Mouse (Mus musculus) spleen, postnatal 14 days (tissue): Measurements from ENCODE around the gene Pdlim4.
A peak's percentile ranks its signal among the peaks of the same experiment; 100 is the strongest.

Experiments used
- DNase-seq, 2 experiments: peaks; one replicate each; pipeline ENCODE4 v3.0.0; 2021 to 2022; ENCODE audit warnings: low spot score in 2 of 2

Pdlim4 gene

GRCm38 (mm10) chr11:54091726-54092125 lies 22.9 kb upstream of the Pdlim4 start:
- peak in 1 of 2 experiments; percentile 6 for DNase-seq

- DNase-seq = no peak
Measured at GRCm38 (mm10) chr11:54090091-54090879, 21.5 kb upstream of the Pdlim4 start.

- peak; percentile 51 to 74 for DNase-seq
Measured at GRCm38 (mm10) chr11:54088947-54089317, 20.1 kb upstream of the Pdlim4 start.

- no peak for DNase-seq
Measured at GRCm38 (mm10) chr11:54088253-54088946, 19.6 kb upstream of the Pdlim4 start.

GRCm38 (mm10) chr11:54085816-54086215 lies 17.0 kb upstream of the Pdlim4 start:
- DNase-seq = no peak

- no peak for DNase-seq
Measured at GRCm38 (mm10) chr11:54084976-54085375, 16.2 kb upstream of the Pdlim4 start.

GRCm38 (mm10) chr11:54082725-54083124 lies 13.9 kb upstream of the Pdlim4 start:
- DNase-seq = no peak

GRCm38 (mm10) chr11:54080435-54080834 lies 11.6 kb upstream of the Pdlim4 start:
- peak in 1 of 2 experiments; percentile 5 for DNase-seq

GRCm38 (mm10) chr11:54076101-54076500 lies 7.3 kb upstream of the Pdlim4 start:
- no peak for DNase-seq

GRCm38 (mm10) chr11:54075353-54075752 lies 6.5 kb upstream of the Pdlim4 start:
- peak in 1 of 2 experiments; percentile 4 for DNase-seq

GRCm38 (mm10) chr11:54073291-54073690 lies 4.5 kb upstream of the Pdlim4 start:
- peak in 1 of 2 experiments; percentile 5 for DNase-seq

- no peak for DNase-seq
Measured at GRCm38 (mm10) chr11:54071726-54072445, 3.1 kb upstream of the Pdlim4 start.

- no peak for DNase-seq
Measured at GRCm38 (mm10) chr11:54067996-54068519, 756 bp downstream of the Pdlim4 start.

GRCm38 (mm10) chr11:54067318-54067995 lies 1.4 kb downstream of the Pdlim4 start:
- DNase-seq = no peak

GRCm38 (mm10) chr11:54066400-54066799 lies 2.4 kb downstream of the Pdlim4 start:
- DNase-seq = no peak

GRCm38 (mm10) chr11:54065915-54066178 lies 3.0 kb downstream of the Pdlim4 start:
- no peak for DNase-seq

GRCm38 (mm10) chr11:54065106-54065914 lies 3.5 kb downstream of the Pdlim4 start:
- no peak for DNase-seq

- DNase-seq = no peak
Measured at GRCm38 (mm10) chr11:54064412-54064978, 4.3 kb downstream of the Pdlim4 start.

GRCm38 (mm10) chr11:54063472-54063775 lies 5.4 kb downstream of the Pdlim4 start:
- DNase-seq = no peak

GRCm38 (mm10) chr11:54062753-54063471 lies 5.9 kb downstream of the Pdlim4 start:
- no peak for DNase-seq
